Mouse (Mus musculus) layer of hippocampus, adult 11-12 months (tissue): ENCODE measurements at regions not wholly inside any gene's neighbourhood (a gene's known extent, or its start where the extent isn't known, plus 50 kb on each side); places are given as distances from the start of the nearest gene placed in this dataset.

Source experiments
- DNase-seq: peaks from one replicate; pipeline ENCODE4 v3.0.0; 2022; ENCODE audit warnings: low spot score

DNA sequence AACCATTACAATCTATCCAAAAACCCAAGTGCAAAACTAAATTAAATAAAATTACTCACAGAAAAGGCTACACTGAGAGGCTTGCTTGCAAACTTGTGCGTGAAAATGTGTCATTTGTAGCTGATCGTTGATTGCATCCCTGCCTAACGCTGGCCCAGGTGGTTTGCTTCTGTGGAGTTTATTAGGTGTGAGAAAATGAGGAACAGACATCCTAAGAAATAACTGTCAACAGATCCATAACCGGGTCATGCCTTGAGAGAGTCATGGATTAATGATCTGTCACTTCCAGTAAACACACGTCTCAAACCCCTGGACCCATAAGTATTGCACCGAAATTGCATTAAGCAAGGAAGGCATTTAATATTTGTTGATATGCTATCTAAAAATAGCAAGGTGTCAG lies 73.4 kb upstream of the Tmem18 start:
- no peak for DNase-seq

DNA sequence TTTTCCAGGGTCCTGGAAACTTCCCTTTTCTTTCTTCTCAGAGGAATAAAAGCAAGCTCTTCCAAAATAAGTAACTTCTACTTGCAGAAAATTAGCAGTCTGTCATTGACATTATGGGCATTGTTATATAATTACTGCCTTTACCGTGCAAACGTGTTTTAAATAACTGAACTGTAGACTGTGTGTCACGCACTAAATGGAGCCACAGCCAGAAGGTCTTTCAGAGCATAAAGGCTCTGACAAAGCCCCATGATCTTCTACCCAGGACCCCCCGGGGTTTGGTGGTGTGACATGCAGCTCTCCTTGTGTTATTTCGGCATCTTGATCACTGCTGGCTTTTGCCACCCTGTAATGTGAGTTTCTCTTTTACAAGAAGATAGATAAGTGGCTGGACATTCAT lies 100.9 kb upstream of the Tmem18 start:
- DNase-seq, result no peak

DNA sequence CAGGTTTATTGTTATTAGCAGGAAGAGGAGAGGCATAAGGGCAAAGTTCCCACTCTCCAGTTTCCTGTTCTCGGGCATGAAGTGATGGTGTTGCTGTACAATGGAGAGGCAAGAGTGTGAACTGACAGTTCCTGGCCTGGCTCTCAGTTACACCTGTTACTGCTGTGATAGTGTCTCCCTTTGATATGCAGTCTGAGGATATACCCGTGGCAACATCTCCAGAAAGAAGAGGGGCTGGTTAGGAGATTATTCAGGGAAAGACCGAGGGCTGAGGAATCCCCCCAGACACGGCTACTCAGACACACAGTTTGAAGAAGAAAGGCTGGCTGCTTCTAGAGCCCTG lies 100.3 kb upstream of the Sntg2 start:
- DNase-seq, result no peak

DNA sequence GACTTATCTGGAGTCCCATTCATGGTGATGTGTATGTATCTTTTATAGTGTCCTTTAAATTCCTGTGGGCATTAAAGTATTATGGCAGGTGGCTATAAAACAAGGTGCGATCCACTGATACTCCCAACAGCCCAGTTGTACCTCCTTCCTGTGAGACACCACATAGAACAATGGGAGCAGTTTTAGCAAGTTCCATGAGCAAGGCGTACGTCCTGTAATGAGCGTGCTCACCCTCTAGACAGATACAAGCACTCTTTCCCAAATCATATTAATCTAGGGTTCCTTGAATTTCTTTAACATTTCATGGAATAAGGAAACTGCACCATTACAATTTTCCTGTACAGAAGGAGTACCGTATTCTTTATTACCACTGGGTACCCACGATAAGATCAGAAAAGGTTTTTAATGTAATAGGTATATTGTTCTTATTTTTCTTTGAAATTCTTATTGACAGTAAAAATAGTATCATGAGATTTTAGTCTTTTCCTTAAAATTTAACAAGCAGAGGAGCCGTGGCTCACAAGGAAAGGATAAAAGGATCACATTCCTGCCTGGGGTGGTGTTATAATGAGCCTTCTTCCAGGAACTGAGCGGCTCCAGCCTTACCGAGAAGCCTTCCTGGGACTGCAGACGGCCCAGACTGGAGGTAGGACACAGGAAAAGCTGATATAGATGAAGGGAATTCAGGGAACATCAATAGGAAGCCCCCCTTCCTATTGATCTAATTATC lies 99.7 kb upstream of the Sntg2 start:
- no peak for DNase-seq

DNA sequence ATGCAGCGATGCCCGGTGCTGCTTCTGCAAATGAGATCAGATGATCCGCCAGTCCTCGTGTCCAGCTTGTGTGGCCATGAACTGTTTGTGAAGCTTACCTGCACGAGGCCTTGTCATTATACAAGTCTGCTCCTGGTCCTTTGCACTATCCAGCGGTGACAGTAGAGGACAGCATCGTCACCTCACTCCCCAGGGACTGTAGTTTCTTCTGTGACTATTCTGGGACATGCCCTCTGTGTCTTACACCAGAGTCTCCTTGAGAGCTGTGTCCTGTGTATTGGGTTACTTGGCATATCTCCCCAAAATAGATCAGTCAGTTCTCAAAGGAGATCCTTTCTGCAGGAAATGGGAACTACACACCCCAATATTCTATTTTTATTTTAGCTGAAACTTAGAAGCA lies 94.0 kb upstream of the Sntg2 start:
- DNase-seq, result no peak

DNA sequence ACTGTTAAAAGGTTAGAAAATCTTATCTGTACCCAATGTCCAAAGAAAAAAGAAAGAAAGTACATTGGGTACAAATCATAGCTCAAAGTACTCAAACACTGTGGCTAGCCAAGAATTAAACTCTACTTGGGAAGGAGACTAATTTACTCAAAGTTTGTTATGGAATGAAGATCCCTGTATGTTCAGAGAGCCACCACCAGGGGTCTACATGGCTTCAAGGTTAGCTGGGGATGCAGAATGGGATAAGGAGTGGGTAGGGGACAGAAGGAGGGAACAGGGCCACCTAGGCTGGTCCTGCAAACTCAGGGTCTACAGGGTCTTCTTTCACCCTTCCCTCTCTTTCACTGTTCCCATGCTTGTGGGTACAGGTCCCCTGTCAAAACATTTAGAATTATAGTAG lies 77.4 kb upstream of the Sntg2 start:
- DNase-seq, result no peak

DNA sequence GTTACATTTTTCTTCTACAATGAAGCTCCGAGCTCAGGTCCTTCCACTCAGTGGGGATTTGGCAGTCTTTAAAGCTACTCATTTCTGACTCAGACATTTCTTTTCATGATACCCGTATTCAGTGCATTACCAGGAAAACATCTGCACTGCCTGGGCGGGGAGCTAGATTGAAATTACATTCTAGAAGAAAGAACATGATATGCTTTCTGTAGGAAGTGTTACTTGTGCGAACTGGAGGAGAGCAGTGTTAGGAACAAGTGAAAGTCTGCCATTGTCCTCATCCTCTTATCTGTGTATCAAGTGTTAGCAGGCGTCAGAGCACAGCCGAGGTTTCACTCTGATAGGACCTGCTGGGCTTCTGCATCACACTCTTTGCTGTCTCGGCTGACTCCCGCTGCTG lies 61.7 kb upstream of the Sntg2 start:
- DNase-seq, result peak; percentile 8

DNA sequence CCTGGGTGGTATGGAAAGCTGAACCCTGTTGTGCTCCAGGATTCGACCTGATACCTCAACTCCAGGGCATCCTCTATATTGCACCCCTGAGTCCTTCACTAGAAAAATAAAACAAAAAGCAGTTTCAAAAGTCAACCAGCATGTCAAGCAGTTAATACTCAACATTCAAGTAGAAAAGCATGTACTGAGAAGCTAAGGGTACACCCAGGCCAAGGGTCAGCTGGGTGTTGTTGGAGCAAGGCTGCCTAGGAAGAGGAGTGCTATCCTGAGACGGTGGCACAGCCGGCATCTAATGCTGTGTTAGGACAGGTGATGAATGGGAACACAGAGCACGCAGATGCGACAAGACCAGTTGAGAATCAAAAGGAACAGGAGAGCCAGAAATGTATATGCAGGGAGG lies 59.7 kb upstream of the Sntg2 start:
- no peak for DNase-seq

DNA sequence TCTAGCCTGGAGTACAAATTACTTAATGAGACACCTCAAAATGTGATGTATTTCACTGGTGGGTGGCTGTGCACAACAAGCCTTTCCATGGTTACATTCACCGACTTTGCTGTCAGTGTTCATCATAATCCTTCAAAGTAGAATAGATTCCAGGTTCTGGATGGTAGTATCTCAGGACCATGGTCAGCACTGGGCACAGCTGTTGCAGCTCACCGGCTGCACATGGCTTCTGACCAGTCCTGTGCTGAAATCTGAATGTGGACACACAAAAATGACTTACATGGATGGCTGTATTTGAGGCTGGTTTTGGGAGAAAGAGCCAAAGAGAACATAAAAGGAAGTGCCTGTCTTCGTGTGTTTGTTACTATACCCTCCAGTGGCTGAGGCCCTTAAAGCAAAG lies 57.5 kb upstream of the Sntg2 start:
- no peak for DNase-seq

DNA sequence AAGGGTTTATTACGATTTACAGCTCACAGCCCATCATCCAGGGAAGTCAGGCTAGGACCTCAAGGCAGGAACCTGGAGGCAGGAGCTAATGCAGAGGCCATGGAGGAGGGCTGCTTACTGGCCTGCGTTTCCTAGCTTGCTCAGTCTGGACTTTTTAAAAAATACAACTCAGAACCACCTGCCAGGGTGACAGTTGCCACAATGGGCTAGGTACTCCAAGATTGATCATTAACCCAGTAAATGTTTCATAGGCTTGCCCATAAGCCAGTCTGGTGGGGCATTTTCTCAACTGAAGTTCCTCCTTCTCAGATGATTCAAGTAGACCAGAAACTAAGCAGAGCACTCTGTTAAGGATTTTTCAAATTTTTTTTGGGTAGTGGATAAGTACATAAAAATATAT lies 52.1 kb upstream of the Sntg2 start:
- no peak for DNase-seq
